Mouse (Mus musculus) E14TG2a.4 (cell line): ENCODE data around the gene Atp2b2.

Source experiments
- CTCF ChIP-seq: conservative IDR thresholded peaks from 2 replicates; pipeline ENCODE4 v1.5.1; 2014; ENCODE audit warnings: low read length
- POU5F1 ChIP-seq: IDR thresholded peaks from 2 replicates; pipeline ENCODE4 v1.6.1; 2014; ENCODE audit warnings: low read length, borderline replicate concordance

DNA sequence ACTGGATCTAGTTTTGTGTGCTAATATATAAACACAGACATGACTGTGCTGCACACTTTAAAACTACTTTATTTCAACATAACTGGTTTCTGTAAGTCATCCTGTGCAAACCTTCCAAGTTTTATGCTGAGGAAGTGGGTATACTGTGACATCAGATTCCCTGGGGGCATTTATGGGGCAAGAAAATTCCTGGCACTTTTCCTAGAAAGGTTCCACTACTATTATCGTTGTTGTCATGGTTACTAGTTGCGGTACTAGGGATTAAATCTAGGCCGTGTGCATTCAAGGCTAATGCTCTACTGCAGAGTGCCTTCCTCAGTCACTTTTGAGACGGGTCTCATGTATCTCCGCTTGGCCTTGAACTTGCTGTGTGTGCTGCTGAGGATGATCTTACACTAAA lies 236.2 kb downstream of the Atp2b2 start:
- TF ChIP-seq CTCF, result no peak
- no peak for TF ChIP-seq POU5F1
